Mouse (Mus musculus) forebrain, embryonic 13.5 days (tissue): ENCODE measurements around the gene Bmp2k. TPM values are rescaled to one million over a fixed set of nuclear protein-coding genes. Genes with fewer than 3 reads are reported as not detected.
A peak's percentile ranks its signal among the peaks of the same experiment; 100 is the strongest.

Experiments
- ATAC-seq: fragments of 200-750 bp; cut with Nextera tagmentation; 2 replicates; pipeline ENCODE4 v1.8.0; 2017
- H3K27ac ChIP-seq: fragments of 300-500 bp; sonication (generic); 2 replicates; pipeline ENCODE4 v1.5.1; 2015; ENCODE audit warnings: inconsistent platforms, mild to moderate bottlenecking, moderate library complexity
- H3K27me3 ChIP-seq: fragments of 300-500 bp; sonication (generic); 2 replicates; pipeline ENCODE4 v1.6.1; 2015; ENCODE audit warnings: mild to moderate bottlenecking, inconsistent platforms
- H3K36me3 ChIP-seq: fragments of 300-500 bp; sonication (generic); 2 replicates; pipeline ENCODE4 v1.6.1; 2015; ENCODE audit warnings: mild to moderate bottlenecking, inconsistent platforms; ENCODE audit not compliant: poor library complexity, severe bottlenecking
- H3K4me1 ChIP-seq: fragments of 300-500 bp; sonication (generic); 2 replicates; pipeline ENCODE4 v1.6.1; 2015; ENCODE audit warnings: inconsistent platforms
- H3K4me2 ChIP-seq: fragments of 300-500 bp; sonication (generic); 2 replicates; pipeline ENCODE4 v1.6.1; 2015; ENCODE audit warnings: inconsistent platforms, mild to moderate bottlenecking, moderate library complexity
- H3K4me3 ChIP-seq: fragments of 300-500 bp; sonication (generic); 2 replicates; pipeline ENCODE4 v1.5.1; 2015; ENCODE audit warnings: mild to moderate bottlenecking, inconsistent platforms
- H3K9ac ChIP-seq: fragments of 300-500 bp; sonication (generic); 2 replicates; pipeline ENCODE4 v1.6.1; 2015; ENCODE audit warnings: mild to moderate bottlenecking, inconsistent platforms
- H3K9me3 ChIP-seq: fragments of 300-500 bp; sonication (generic); replicated peaks from 2 replicates; pipeline ENCODE4 v1.6.1; 2016; ENCODE audit warnings: inconsistent platforms
- WGBS: fragments of 180-500 bp; shearing (Covaris S2); methylation state at CpG from one replicate; pipeline ENCODE4 v1.1.7; 2015; 5-methylcytosine and 5-hydroxymethylcytosine counted together
- polyA plus RNA-seq: library from polyadenylated mRNA; unstranded; fragments of >200 nt; fragmentation: Nextera tagmentation; extraction: Ambion mirVana; gene quantifications from 2 replicates; pipeline ENCODE4 v1.2.1, GENCODE M21; 2015

Bmp2k gene
- polyA plus RNA-seq, 1 experiment from 2014 or later = 9.3 TPM

DNA sequence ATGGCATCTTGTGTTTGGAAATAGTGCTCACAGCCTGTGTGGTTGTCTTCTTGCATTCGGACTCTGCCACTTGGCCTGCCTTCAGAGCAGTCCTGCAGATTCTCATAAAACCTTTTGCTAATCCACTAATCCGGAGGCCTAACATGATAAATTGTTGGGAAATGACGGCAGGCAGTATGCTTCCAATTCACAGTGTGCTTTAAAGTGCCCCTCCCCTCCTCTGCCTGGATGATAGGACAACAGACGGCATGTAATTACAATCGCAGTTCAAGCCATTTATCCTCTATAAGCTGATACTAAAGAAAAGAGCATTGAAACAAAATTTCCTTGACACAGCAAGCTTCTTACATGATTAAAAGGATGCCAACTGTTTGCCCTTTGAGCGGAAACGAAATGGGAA, 80.2 kb downstream of the Bmp2k start:
- 40% methylated on average over 7 of the region's 7 CpGs for WGBS
- H3K4me1 ChIP-seq = no peaks in the 10 kb centered on the region; the same call in 1 of the 2 replicates
- peak; percentile 69 for ATAC-seq
- H3K9ac ChIP-seq = no peak overlapping the region
- no peaks in the 10 kb centered on the region for H3K27me3 ChIP-seq
- H3K4me2 ChIP-seq = no peak overlapping the region
- H3K9me3 ChIP-seq = no peaks in the 10 kb centered on the region
- no peak overlapping the region for H3K4me3 ChIP-seq
- H3K36me3 ChIP-seq = peaks cover 4% of the 10 kb centered on the region; the same call in 1 of the 2 replicates
- H3K27ac ChIP-seq = no peak overlapping the region

DNA sequence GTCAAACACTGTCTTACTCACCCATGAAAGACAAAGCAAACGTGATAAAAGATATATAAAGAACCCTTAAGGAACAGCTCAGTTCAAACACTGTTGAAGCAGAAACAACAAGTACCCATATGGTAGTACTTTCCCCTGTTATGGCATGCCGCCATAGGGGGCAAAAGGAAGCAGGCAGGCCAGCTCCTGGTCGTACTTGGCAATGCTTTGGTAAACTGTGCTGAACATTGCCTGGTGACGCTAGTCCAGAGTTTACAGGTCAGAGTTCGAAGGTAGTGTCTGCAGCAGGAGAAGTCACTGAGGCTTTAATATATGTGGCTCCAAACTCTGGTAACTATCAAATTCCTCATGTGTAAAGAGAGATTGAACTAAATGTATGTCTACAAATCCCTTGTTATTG, 81.2 kb downstream of the Bmp2k start:
- Histone ChIP-seq H3K4me3 (no peak overlapping the region), H3K4me1 (no peaks in the 10 kb centered on the region; the same call in 1 of the 2 replicates), H3K27ac (no peak overlapping the region), H3K9ac (no peak overlapping the region), H3K27me3 (no peaks in the 10 kb centered on the region), H3K36me3 (peaks cover 13% of the 10 kb centered on the region), H3K4me2 (no peak overlapping the region), H3K9me3 (no peaks in the 10 kb centered on the region)
- WGBS = 80% methylated on average over 5 of the region's 5 CpGs
- no peak for ATAC-seq

GRCm38 (mm10) chr5:97081481-97081880, 84.0 kb downstream of the Bmp2k start:
- ATAC-seq = no peak
- H3K9ac ChIP-seq = no peak overlapping the region
- no peak overlapping the region for H3K4me3 ChIP-seq
- H3K36me3 ChIP-seq = peaks cover 39% of the 10 kb centered on the region
- H3K27ac ChIP-seq = no peak overlapping the region
- no peaks in the 10 kb centered on the region for H3K27me3 ChIP-seq
- H3K4me1 ChIP-seq = no peaks in the 10 kb centered on the region
- no peak overlapping the region for H3K4me2 ChIP-seq
- 72% methylated on average over 3 of the region's 3 CpGs for WGBS
- no peaks in the 10 kb centered on the region for H3K9me3 ChIP-seq

DNA sequence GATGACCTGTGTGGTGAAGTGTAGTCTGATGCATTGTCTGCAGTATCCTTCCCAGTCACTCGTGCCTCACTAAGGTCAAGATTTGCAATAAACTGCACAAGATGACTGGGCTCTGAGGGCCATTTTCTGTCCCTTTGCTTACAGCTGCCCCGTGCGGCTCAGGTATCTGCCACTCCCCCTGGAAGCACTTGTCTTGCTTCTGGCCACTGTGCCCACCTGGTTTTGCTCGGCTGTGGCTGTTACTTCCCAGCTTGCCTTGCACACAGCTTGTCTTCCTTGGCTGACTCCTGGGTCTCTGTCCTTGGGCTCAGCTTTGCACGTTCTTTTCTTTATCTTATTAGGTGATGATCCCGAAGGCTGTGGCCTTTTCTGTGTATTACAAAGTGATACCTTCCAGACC, 86.2 kb downstream of the Bmp2k start:
- peaks cover 56% of the 10 kb centered on the region for H3K36me3 ChIP-seq

DNA sequence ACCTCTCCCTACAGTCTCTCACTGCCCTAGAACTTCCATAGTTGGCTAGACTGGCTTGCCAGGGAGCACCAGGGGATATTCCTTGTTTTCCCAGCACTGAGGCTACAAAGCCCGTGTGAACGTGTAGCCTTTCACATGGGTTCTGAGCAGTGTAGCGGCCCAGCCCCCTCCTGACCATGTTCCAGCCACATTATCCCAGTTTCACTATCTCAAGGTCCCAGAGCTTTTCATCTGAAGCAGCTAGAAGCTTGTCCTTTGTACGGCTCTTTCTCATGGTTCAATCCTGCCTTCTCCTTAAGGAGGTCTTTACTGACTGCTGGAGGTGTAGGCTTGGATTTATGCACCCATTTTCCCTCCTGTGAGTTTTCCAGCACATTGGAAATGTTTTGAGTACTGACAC, 87.1 kb downstream of the Bmp2k start:
- 91% methylated on average over 4 of the region's 4 CpGs for WGBS

More for the DNA sequence above, 86.2 kb downstream of the Bmp2k start:
- Histone ChIP-seq H3K9me3 (no peaks in the 10 kb centered on the region), H3K4me3 (no peak overlapping the region), H3K9ac (no peak overlapping the region), H3K27ac (no peak overlapping the region), H3K4me1 (no peaks in the 10 kb centered on the region), H3K4me2 (no peak overlapping the region), H3K27me3 (no peaks in the 10 kb centered on the region)
- 92% methylated on average over 6 of the region's 6 CpGs for WGBS
- ATAC-seq = no peak

DNA sequence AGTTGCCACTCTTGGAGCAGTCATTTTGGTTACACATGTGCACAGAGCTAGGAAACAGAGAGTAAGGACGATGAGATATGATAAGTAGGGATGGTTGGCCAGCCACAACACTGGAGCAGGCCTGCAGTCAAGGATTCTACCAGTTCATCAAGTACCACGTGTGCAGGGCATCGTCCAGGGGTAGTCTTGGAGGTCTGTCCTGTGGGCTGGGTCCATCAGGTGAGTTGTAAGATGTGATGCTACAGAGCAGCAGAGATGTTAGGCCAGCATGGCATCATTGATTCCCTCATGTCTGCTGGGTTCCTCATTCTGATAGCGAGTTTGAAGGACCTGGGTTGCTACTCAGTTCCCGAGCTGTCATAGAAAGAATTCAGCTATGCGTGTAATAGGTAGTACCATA, 87.6 kb downstream of the Bmp2k start:
- Histone ChIP-seq H3K9ac (no peak overlapping the region), H3K4me2 (no peak overlapping the region)

More for the DNA sequence above, 87.1 kb downstream of the Bmp2k start:
- no peak overlapping the region for H3K4me2 ChIP-seq
- no peaks in the 10 kb centered on the region for H3K9me3 ChIP-seq
- H3K9ac ChIP-seq = no peak overlapping the region
- ATAC-seq = no peak
- no peak overlapping the region for H3K4me3 ChIP-seq
- H3K27ac ChIP-seq = no peak overlapping the region
- no peaks in the 10 kb centered on the region for H3K4me1 ChIP-seq
- peaks cover 56% of the 10 kb centered on the region for H3K36me3 ChIP-seq
- H3K27me3 ChIP-seq = no peaks in the 10 kb centered on the region

GRCm38 (mm10) chr5:97087030-97087630, 89.6 kb downstream of the Bmp2k start:
- H3K36me3 ChIP-seq = peaks cover 59% of the 10 kb centered on the region
- H3K9ac ChIP-seq = no peak overlapping the region
- ATAC-seq = no peak

More for the DNA sequence above, 87.6 kb downstream of the Bmp2k start:
- WGBS = 92% methylated on average over 6 of the region's 6 CpGs
- H3K27me3 ChIP-seq = no peaks in the 10 kb centered on the region
- H3K9me3 ChIP-seq = no peaks in the 10 kb centered on the region
- no peak for ATAC-seq
- H3K27ac ChIP-seq = no peak overlapping the region
- no peak overlapping the region for H3K4me3 ChIP-seq
- H3K4me1 ChIP-seq = 0 out of 2 replicates have a peak, but pooled peaks cover 4% of the 10 kb centered on the region
- H3K36me3 ChIP-seq = peaks cover 59% of the 10 kb centered on the region

DNA sequence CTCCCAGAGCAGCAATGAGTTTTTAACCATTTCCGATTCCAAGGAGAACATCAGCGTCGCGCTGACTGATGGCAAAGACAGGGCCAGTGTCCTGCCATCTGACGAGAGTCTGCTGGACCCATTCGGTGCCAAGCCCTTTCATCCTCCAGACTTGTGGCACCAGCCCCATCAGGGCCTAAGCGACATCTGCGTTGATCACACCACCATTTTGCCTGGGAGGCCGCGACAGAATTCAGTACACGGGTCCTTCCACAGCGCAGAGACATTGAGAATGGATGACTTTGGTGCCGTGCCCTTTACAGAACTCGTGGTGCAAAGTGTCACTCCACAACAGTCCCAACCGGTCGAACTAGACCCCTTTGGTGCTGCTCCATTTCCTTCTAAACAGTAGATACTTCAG, 90.3 kb downstream of the Bmp2k start:
- 94% methylated on average over 16 of the region's 16 CpGs for WGBS
- H3K36me3 ChIP-seq = peaks cover 58% of the 10 kb centered on the region
- H3K27me3 ChIP-seq = no peaks in the 10 kb centered on the region
- H3K4me3 ChIP-seq = no peak overlapping the region
- H3K27ac ChIP-seq = no peak overlapping the region
- no peak overlapping the region for H3K4me2 ChIP-seq
- no peak overlapping the region for H3K9ac ChIP-seq
- 0 out of 2 replicates have a peak, but pooled peaks cover 5% of the 10 kb centered on the region for H3K4me1 ChIP-seq
- ATAC-seq = no peak
- H3K9me3 ChIP-seq = no peaks in the 10 kb centered on the region

More at GRCm38 (mm10) chr5:97087030-97087630, 89.6 kb downstream of the Bmp2k start:
- Histone ChIP-seq H3K4me1 (0 out of 2 replicates have a peak, but pooled peaks cover 5% of the 10 kb centered on the region), H3K9me3 (no peaks in the 10 kb centered on the region), H3K27ac (no peak overlapping the region), H3K4me3 (no peak overlapping the region), H3K27me3 (no peaks in the 10 kb centered on the region), H3K4me2 (no peak overlapping the region)
- WGBS = 91% methylated on average over 24 of the region's 24 CpGs

DNA sequence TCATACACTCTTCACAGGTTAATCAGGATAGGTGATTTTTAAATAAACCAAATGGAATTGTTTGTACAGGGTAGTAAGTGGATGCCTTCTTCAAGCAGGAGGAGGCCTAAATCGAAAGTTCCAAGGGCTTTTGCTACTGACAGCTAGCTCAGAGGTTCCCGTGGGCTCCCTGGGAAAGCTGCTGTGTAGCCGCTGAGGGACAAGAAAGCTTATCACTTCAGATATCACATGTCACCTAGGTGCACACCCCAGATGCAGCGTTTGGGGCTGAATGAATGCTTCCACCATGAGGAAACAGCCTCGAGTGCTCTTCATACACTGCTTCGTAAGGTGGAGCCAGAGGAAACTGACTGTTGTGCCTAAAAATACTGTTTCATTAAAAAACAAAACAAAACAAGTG, 90.7 kb downstream of the Bmp2k start:
- no peak overlapping the region for H3K4me2 ChIP-seq
- no peak for ATAC-seq
- no peak overlapping the region for H3K4me3 ChIP-seq
- peaks cover 58% of the 10 kb centered on the region for H3K36me3 ChIP-seq
- WGBS = 90% methylated on average over 6 of the region's 6 CpGs
- no peaks in the 10 kb centered on the region for H3K27me3 ChIP-seq
- 0 out of 2 replicates have a peak, but pooled peaks cover 5% of the 10 kb centered on the region for H3K4me1 ChIP-seq
- no peak overlapping the region for H3K27ac ChIP-seq
- no peaks in the 10 kb centered on the region for H3K9me3 ChIP-seq
- H3K9ac ChIP-seq = no peak overlapping the region

DNA sequence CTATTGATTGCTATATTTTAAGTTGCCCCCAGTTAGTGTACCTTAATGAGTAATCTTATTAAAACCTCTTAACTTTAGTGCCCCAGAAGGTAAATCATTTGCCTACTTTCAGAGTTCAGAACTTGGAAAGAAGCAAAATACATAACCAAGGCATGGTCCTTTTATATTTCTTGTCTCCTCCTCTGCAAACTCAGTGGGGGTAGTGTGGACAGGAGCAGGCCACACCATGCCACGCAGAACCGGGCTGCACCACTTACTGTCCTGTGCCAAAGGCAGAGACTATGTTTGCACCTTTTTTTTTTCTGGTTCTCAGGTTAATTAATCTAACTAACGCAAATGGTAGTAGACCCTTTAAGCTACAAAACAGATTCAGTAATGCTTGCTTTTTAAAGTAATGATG, 91.9 kb downstream of the Bmp2k start:
- Histone ChIP-seq H3K36me3 (peaks cover 46% of the 10 kb centered on the region), H3K9me3 (no peaks in the 10 kb centered on the region), H3K27ac (no peak overlapping the region), H3K4me3 (no peak overlapping the region), H3K4me1 (0 out of 2 replicates have a peak, but pooled peaks cover 5% of the 10 kb centered on the region), H3K9ac (no peak overlapping the region), H3K4me2 (no peak overlapping the region), H3K27me3 (no peaks in the 10 kb centered on the region)
- 84% methylated on average over 3 of the region's 3 CpGs for WGBS
- ATAC-seq = no peak

DNA sequence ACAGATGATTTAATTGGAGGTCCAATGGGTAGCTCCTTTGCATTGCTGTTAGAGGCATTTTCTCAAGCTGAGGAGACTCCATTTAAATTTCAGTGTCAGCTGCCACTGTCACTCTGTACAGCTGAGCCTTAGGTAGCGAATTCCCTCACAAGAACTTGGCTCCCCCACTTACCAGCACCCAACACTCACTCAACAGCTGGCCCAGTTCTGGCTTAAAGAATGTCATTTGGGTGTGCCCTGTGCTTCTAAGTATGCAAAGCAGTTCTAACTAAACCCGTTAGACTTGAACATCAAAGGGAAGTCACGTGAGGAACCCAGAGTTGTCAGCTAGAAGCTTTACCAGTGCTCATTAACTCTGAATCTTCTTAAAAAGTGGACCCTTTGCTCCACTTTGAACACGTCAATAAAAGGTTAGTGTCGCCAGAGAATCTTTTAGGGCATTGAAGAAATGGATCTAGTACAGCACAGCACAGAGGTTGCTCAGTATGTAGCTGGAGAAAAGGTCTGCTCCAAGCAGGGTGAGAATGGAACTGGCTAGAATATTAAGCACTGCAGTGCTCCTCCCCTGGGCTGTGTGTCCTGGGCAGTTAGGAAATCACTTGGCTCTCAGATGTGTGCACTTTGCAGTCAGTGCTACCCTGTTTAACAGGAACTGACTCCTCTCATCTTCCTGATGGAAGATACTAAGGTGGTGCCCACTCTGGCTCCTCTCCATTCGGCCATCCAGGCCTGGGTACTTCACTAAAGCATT, 92.7 kb downstream of the Bmp2k start:
- H3K27me3 ChIP-seq = no peaks in the 10 kb centered on the region
- 57% methylated on average over 6 of the region's 6 CpGs for WGBS
- ATAC-seq = peak; percentile 36; the same call in 1 of the 2 replicates
- H3K4me2 ChIP-seq = no peak overlapping the region
- no peak overlapping the region for H3K4me3 ChIP-seq
- H3K36me3 ChIP-seq = peaks cover 45% of the 10 kb centered on the region
- no peaks in the 10 kb centered on the region for H3K9me3 ChIP-seq
- no peak overlapping the region for H3K27ac ChIP-seq
- 0 out of 2 replicates have a peak, but pooled peaks cover 5% of the 10 kb centered on the region for H3K4me1 ChIP-seq
- no peak overlapping the region for H3K9ac ChIP-seq

DNA sequence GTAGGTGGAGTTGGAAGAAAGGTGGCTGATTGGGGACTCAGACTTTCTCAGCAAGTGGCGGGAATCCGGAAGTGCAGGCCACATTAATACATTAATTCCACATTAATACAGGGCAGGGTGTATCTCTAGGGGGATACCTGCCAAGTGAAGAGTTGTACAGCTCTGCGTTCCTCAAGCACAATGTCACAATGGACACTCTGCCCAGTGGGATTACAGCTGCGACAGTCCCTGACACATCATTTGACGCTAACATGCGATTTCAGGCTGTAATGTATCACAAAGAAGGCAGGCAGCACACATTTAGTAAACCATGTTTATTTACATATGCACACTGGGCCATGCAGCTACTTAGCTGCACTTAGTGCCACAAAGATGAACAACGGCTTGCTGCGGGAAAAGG, 95.5 kb downstream of the Bmp2k start:
- Histone ChIP-seq H3K4me2 (no peak overlapping the region), H3K9ac (no peak overlapping the region), H3K36me3 (peaks cover 41% of the 10 kb centered on the region), H3K4me1 (0 out of 2 replicates have a peak, but pooled peaks cover 5% of the 10 kb centered on the region), H3K4me3 (no peak overlapping the region), H3K27me3 (no peaks in the 10 kb centered on the region), H3K9me3 (no peaks in the 10 kb centered on the region), H3K27ac (no peak overlapping the region)
- 81% methylated on average over 8 of the region's 8 CpGs for WGBS
- ATAC-seq = no peak
